Mouse (Mus musculus): ENCODE results near the gene Klf16. TPM values are rescaled to one million over a fixed set of nuclear protein-coding genes. Genes with fewer than 3 reads are reported as not detected.

Klf16 gene
- polyA plus RNA-seq (2015; fragmentation: Nextera tagmentation; extraction: Ambion mirVana), result 7.1 and 7.2 TPM in 2 replicates

DNA sequence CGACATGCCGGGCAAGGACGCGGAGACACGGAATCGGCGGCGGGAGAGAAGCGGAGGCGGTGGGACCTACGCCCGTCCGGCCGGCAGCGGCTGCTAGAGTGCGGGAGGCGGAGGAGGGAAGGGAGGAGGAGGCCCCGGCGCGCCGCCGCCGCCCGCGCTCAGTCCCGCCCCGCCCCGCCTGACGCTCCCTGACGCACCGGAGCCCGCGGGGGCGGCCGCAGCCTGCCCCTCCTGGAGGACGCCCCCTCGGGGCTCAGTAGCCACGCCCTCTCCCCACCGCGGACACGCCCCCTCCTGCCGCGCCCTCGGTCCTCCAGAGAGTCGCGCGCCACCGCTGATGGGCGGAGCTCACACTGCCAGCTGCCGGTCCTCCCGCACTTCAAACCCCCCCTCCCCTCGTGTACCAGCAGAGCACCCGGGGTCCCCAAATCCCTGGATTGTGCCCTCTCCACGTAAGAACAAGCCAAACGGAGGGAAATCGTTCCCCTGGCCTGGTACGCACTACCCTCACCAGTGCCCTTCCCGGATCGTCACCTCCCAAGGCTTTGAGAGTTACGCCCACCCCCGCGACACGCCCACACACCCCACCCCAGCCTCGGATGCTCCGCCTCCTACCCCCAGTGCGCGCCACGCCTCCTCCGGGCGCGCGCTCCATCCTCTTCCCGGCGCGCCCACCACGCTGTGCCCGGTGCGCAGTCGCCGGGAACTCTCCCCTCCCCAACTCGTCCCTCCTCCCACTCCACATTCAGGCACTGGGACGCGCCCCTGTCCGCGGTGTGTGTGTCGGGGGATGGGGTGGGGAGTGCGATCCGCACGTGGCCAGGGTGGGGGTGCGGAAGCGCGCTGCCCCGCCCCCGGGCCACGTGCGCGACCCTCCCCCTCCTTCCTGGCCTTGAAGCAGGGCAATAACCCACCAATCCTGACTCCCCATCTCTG is at the start of gene Klf16:
Gene Klf16, minus strand, starts transcription at position 127 of the 936 bp plus-strand sequence.
- no peak for TF ChIP-seq EP300 (IDR thresholded peaks at IDR 0.05)
- TF ChIP-seq CTCF (IDR thresholded peaks at IDR 0.05), result no peak
- ATAC-seq, result peak; percentile 89
- Histone ChIP-seq H3K4me2 (replicated peaks; ENCODE audit: low read depth, low read length) (peak within 1 kb of the TSS; percentile 97), H3K27ac (ENCODE audit: low read length) (peak within 1 kb of the TSS; percentile 82), H3K27me3 (replicated peaks; ENCODE audit: insufficient read depth, low read length) (no peaks in the 10 kb centered on the region), H3K9ac (replicated peaks; ENCODE audit: low read depth) (peak within 1 kb of the TSS; percentile 48), H3K4me3 (ENCODE audit: low read depth, low read length) (peak within 1 kb of the TSS; percentile 74), H3K9me3 (ENCODE audit: low read length) (no peaks in the 10 kb centered on the region), H3K4me1 (ENCODE audit: insufficient read depth, low read depth, low read length) (peaks cover 7% of the 10 kb centered on the region), H3K36me3 (ENCODE audit: insufficient read depth, low read length) (no peaks in the 10 kb centered on the region)
- under 1% methylated on average over 47 of the region's 97 CpGs for WGBS
- DNase-seq (ENCODE audit: low spot score), result peak; percentile 97

DNA sequence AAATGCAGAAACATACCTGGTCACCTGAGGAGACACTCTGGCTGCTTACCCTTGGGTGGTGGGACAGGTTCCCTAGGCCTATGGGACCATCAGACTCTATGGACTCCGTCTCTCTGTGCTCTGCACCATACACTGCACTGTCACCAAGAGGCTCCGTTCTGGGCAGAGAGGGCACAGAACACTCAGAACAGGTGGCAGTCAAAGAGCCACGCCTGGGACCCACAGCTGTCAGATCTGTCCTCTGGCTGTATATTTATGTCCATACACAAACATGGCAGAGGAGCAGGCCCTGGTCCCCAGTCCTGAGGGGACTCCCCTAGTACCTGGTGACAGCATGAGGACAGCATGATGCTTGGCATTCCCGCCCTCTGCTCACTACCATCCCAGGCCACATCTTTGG is 48.6 kb upstream of the Klf16 start:
- Histone ChIP-seq H3K4me2 (replicated peaks; ENCODE audit: low read depth, low read length) (no peak overlapping the region), H3K36me3 (ENCODE audit: insufficient read depth, low read length) (no peaks in the 10 kb centered on the region), H3K4me3 (ENCODE audit: low read depth, low read length) (no peak overlapping the region), H3K9ac (replicated peaks; ENCODE audit: low read depth) (no peak overlapping the region), H3K4me1 (ENCODE audit: insufficient read depth, low read depth, low read length) (peaks cover 13% of the 10 kb centered on the region; the same call in 1 of the 2 replicates), H3K27ac (ENCODE audit: low read length) (no peak overlapping the region), H3K9me3 (ENCODE audit: low read length) (no peaks in the 10 kb centered on the region), H3K27me3 (replicated peaks; ENCODE audit: insufficient read depth, low read length) (no peaks in the 10 kb centered on the region)
- ATAC-seq (no peak), DNase-seq (ENCODE audit: low spot score) (no peak)
- WGBS, result 86% methylated on average over 4 of the region's 4 CpGs
- no peak for TF ChIP-seq CTCF (IDR thresholded peaks at IDR 0.05)
- no peak for TF ChIP-seq EP300 (IDR thresholded peaks at IDR 0.05)

DNA sequence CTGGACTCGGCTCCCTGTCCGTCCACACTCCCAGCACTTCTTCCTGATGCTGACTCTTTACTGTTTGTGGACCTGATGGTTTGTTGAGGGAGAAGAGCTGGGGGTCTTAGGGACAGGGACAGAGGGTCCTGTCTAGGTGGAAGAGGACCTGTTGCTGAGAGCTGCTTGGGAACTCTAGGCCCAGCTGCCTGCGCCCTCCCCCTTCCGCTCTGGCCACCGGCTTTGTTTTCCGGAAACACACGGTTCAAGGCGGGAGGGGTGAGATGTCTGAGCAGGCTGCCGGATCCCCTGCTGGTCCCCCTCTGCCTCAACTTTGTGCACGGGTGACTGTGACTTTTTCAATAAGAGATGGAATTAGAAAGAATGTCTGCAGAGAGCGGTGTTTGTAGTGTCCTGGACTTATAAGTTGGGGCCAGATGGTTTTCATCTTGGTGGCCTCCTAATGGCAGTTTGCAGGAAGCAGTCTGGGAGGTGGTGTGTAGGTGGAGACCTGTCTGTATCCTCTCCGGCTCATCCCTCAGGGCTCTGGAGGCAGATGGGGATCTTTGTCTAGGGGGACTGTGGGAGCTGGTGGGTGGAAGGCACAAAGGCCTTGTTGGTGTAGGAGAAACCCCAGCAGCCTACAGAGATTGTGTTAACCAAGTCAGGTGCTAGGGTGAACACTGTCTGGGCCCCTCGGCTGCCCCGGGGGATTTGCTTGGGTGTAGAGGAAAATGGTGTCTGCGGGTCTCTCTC is 46.5 kb upstream of the Klf16 start:
- Histone ChIP-seq H3K27me3 (replicated peaks; ENCODE audit: insufficient read depth, low read length) (no peaks in the 10 kb centered on the region), H3K36me3 (ENCODE audit: insufficient read depth, low read length) (no peaks in the 10 kb centered on the region), H3K9ac (replicated peaks; ENCODE audit: low read depth) (peak overlapping the region; percentile 84), H3K27ac (ENCODE audit: low read length) (peak overlapping the region; percentile 81), H3K9me3 (ENCODE audit: low read length) (no peaks in the 10 kb centered on the region), H3K4me2 (replicated peaks; ENCODE audit: low read depth, low read length) (peak overlapping the region; percentile 91), H3K4me1 (ENCODE audit: insufficient read depth, low read depth, low read length) (peaks cover 13% of the 10 kb centered on the region; the same call in 1 of the 2 replicates), H3K4me3 (ENCODE audit: low read depth, low read length) (peak overlapping the region; percentile 69)
- TF ChIP-seq CTCF (IDR thresholded peaks at IDR 0.05), result no peak; the same call in 1 of the 2 replicates
- TF ChIP-seq EP300 (IDR thresholded peaks at IDR 0.05), result no peak; the same call in 1 of the 2 replicates
- DNase-seq (ENCODE audit: low spot score) (peak; percentile 75), ATAC-seq (no peak)
- WGBS, result 12% methylated on average over 13 of the region's 15 CpGs

DNA sequence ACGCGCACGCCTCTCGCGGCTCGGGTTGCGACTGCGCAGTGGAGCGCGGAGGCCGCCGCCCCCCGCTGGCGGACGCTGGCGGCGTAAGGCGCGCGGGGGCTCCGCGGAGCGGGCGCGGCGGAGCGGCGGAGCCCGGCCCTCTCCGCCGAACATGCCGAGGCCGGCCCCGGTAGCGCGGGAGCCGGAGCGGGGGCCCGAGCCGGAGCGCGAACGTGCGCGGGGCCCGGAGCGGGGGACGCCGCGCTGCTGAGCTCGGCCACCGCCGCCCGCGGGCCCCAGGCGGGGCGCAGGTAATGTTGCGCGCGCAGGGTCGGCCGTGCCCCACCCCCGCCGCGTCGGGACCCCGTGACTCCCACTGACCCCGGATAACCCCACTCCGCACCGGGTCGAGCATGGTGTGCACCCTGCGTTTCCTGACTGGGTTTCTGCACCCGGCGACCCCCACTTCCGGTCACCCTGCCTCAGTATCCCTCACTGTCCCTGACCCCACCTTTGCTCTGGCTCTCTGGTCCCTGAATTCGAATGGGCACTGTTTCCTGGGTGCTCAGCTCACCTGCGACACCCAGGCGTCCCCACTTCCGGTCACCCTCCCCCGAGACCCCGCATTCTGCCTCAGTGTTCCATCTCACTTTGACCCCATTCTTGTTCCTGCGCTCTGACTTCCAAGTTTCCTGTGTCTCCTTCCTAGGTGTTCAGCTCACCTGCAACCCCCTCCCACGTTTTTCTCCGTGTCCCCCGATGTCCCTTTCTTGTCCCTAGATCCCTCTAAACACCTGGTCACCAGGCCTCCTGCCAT is 45.7 kb upstream of the Klf16 start, which contains the start of gene Csnk1g2:
Gene Csnk1g2, plus strand, starts transcription at position 178 of the 796 bp plus-strand sequence.
- Histone ChIP-seq H3K27me3 (replicated peaks; ENCODE audit: insufficient read depth, low read length) (no peaks in the 10 kb centered on the region), H3K9me3 (ENCODE audit: low read length) (no peaks in the 10 kb centered on the region), H3K4me3 (ENCODE audit: low read depth, low read length) (peak within 1 kb of the TSS; percentile 69), H3K4me1 (ENCODE audit: insufficient read depth, low read depth, low read length) (peaks cover 13% of the 10 kb centered on the region; the same call in 1 of the 2 replicates), H3K9ac (replicated peaks; ENCODE audit: low read depth) (peak within 1 kb of the TSS; percentile 84), H3K36me3 (ENCODE audit: insufficient read depth, low read length) (no peaks in the 10 kb centered on the region), H3K4me2 (replicated peaks; ENCODE audit: low read depth, low read length) (peak within 1 kb of the TSS; percentile 91), H3K27ac (ENCODE audit: low read length) (peak within 1 kb of the TSS; percentile 93)
- DNase-seq (ENCODE audit: low spot score) (peak; percentile 19), ATAC-seq (peak; percentile 15)
- TF ChIP-seq CTCF (IDR thresholded peaks at IDR 0.05), result peak; percentile 33; the same call in 1 of the 2 replicates
- no peak for TF ChIP-seq EP300 (IDR thresholded peaks at IDR 0.05)
- WGBS, result under 1% methylated on average over 54 of the region's 85 CpGs

DNA sequence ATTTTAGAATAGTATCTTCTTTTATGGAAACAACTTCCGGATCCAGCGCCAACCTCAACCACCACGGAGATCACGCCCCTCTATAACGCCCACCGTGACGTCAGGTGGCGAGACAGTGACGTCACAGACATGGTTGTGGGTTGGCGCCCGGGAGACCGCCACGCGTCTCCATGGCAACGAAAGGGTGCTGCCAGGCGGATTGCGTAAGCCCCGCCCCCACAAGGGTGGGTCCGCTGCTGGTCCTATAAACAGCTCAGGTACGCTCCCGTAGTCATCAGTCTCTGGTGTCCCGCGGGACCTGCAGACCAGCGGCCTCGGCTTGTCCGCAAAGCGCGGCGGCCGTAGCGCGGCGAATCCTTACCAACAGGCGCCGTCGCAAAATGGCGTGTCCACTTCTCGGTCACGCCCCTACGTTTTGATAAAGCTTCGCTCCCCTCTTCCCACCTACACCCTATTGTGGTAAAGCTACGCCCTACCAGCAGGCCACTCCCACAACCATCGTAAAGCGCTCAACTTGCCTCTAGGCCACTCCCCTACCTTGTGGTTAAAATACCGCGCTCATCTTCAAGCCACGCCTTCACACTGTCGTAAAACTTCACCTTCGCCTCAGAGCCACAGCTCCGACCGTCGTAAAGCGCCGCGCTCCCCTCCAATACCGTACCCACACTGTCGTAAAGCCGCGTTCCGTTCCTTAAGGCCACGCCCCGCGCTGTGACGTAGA is 45.0 kb upstream of the Klf16 start:
- WGBS, result under 1% methylated on average over 64 of the region's 64 CpGs

More for the DNA sequence above, 45.0 kb upstream of the Klf16 start:
- H3K9me3 ChIP-seq (ENCODE audit: low read length), result no peaks in the 10 kb centered on the region
- no peaks in the 10 kb centered on the region for H3K27me3 ChIP-seq (replicated peaks; ENCODE audit: insufficient read depth, low read length)
- H3K4me1 ChIP-seq (ENCODE audit: insufficient read depth, low read depth, low read length), result peaks cover 9% of the 10 kb centered on the region; the same call in 1 of the 2 replicates
- 0 out of 2 replicates have a peak overlapping the region, but pooled peaks have one; percentile 30 for H3K9ac ChIP-seq (replicated peaks; ENCODE audit: low read depth)
- peak; percentile 96 for ATAC-seq
- no peaks in the 10 kb centered on the region for H3K36me3 ChIP-seq (ENCODE audit: insufficient read depth, low read length)
- peak overlapping the region; percentile 91 for H3K4me2 ChIP-seq (replicated peaks; ENCODE audit: low read depth, low read length)
- peak overlapping the region; percentile 93 for H3K27ac ChIP-seq (ENCODE audit: low read length)
- DNase-seq (ENCODE audit: low spot score), result peak; percentile 100
- TF ChIP-seq CTCF (IDR thresholded peaks at IDR 0.05), result no peak
- peak; percentile 57; the same call in 1 of the 2 replicates for TF ChIP-seq EP300 (IDR thresholded peaks at IDR 0.05)
- H3K4me3 ChIP-seq (ENCODE audit: low read depth, low read length), result peak overlapping the region; percentile 69

All from lung, postnatal 0 days (tissue).